Mouse (Mus musculus): ENCODE results near the gene Gm28053. TPM values are rescaled to one million over a fixed set of nuclear protein-coding genes. Genes with fewer than 3 reads are reported as not detected.

The Gm28053 gene
- polyA plus RNA-seq, 1 experiment from 2014 or later: 1.1 TPM

- Histone ChIP-seq H3K9ac (replicated peaks) (no peak overlapping the region), H3K4me1 (ENCODE audit: insufficient read depth) (0 out of 2 replicates have a peak, but pooled peaks cover 7% of the 10 kb centered on the region), H3K27me3 (ENCODE audit: insufficient read depth, low read length) (no peaks in the 10 kb centered on the region), H3K4me2 (ENCODE audit: low read depth, low read length) (no peak overlapping the region), H3K9me3 (ENCODE audit: low read length) (no peaks in the 10 kb centered on the region), H3K27ac (ENCODE audit: low read depth) (peak overlapping the region; percentile 31), H3K4me3 (ENCODE audit: low read depth, low read length) (no peak overlapping the region), H3K36me3 (replicated peaks; ENCODE audit: insufficient read depth, low read length) (no peaks in the 10 kb centered on the region)
- no peak for ATAC-seq
- WGBS (ENCODE audit: insufficient replicate concordance): 44% methylated on average over 2 of the region's 2 CpGs
- no peak for DNase-seq
- TF ChIP-seq CTCF (IDR thresholded peaks at IDR 0.05; ENCODE audit: low read depth) (no peak), EP300 (IDR thresholded peaks at IDR 0.05; ENCODE audit: low read depth) (no peak)
Observed at GRCm38 (mm10) chr6:48687077-48687476, 31.3 kb upstream of the Gm28053 start.

- H3K4me3 ChIP-seq (ENCODE audit: low read depth, low read length): no peak overlapping the region
- no peaks in the 10 kb centered on the region for H3K27me3 ChIP-seq (ENCODE audit: insufficient read depth, low read length)
- H3K4me2 ChIP-seq (ENCODE audit: low read depth, low read length): no peak overlapping the region
- H3K36me3 ChIP-seq (replicated peaks; ENCODE audit: insufficient read depth, low read length): no peaks in the 10 kb centered on the region
- ATAC-seq (no peak), DNase-seq (no peak)
- TF ChIP-seq EP300 (IDR thresholded peaks at IDR 0.05; ENCODE audit: low read depth) (no peak), CTCF (IDR thresholded peaks at IDR 0.05; ENCODE audit: low read depth) (no peak)
- H3K4me1 ChIP-seq (ENCODE audit: insufficient read depth): 0 out of 2 replicates have a peak, but pooled peaks cover 3% of the 10 kb centered on the region
- no peaks in the 10 kb centered on the region for H3K9me3 ChIP-seq (ENCODE audit: low read length)
- H3K27ac ChIP-seq (ENCODE audit: low read depth): no peak overlapping the region
- no peak overlapping the region for H3K9ac ChIP-seq (replicated peaks)
- WGBS (ENCODE audit: insufficient replicate concordance): 62% methylated on average over 2 of the region's 2 CpGs
Observed at GRCm38 (mm10) chr6:48689320-48689719, 29.1 kb upstream of the Gm28053 start.

- ATAC-seq (no peak), DNase-seq (peak; percentile 9)
- Histone ChIP-seq H3K4me1 (ENCODE audit: insufficient read depth) (no peaks in the 10 kb centered on the region), H3K27me3 (ENCODE audit: insufficient read depth, low read length) (no peaks in the 10 kb centered on the region), H3K27ac (ENCODE audit: low read depth) (no peak overlapping the region), H3K9ac (replicated peaks) (no peak overlapping the region), H3K4me2 (ENCODE audit: low read depth, low read length) (no peak overlapping the region), H3K9me3 (ENCODE audit: low read length) (no peaks in the 10 kb centered on the region), H3K4me3 (ENCODE audit: low read depth, low read length) (no peak overlapping the region), H3K36me3 (replicated peaks; ENCODE audit: insufficient read depth, low read length) (no peaks in the 10 kb centered on the region)
- TF ChIP-seq CTCF (IDR thresholded peaks at IDR 0.05; ENCODE audit: low read depth) (no peak), EP300 (IDR thresholded peaks at IDR 0.05; ENCODE audit: low read depth) (no peak)
- 69% methylated on average over 6 of the region's 6 CpGs for WGBS (ENCODE audit: insufficient replicate concordance)
Observed at GRCm38 (mm10) chr6:48692962-48693361, 25.4 kb upstream of the Gm28053 start.

GRCm38 (mm10) chr6:48696830-48697554 is 21.4 kb upstream of the Gm28053 start:
- no peak for ATAC-seq
- DNase-seq: peak; percentile 4
- Histone ChIP-seq H3K9ac (replicated peaks) (no peak overlapping the region), H3K36me3 (replicated peaks; ENCODE audit: insufficient read depth, low read length) (no peaks in the 10 kb centered on the region), H3K4me3 (ENCODE audit: low read depth, low read length) (no peak overlapping the region), H3K9me3 (ENCODE audit: low read length) (no peaks in the 10 kb centered on the region), H3K4me1 (ENCODE audit: insufficient read depth) (peaks cover 14% of the 10 kb centered on the region; the same call in 1 of the 2 replicates), H3K27ac (ENCODE audit: low read depth) (peak overlapping the region; percentile 24; the same call in 1 of the 2 replicates), H3K4me2 (ENCODE audit: low read depth, low read length) (no peak overlapping the region), H3K27me3 (ENCODE audit: insufficient read depth, low read length) (no peaks in the 10 kb centered on the region)
- 83% methylated on average over 4 of the region's 4 CpGs for WGBS (ENCODE audit: insufficient replicate concordance)
- TF ChIP-seq CTCF (IDR thresholded peaks at IDR 0.05; ENCODE audit: low read depth): no peak

- TF ChIP-seq CTCF (IDR thresholded peaks at IDR 0.05; ENCODE audit: low read depth): no peak
- no peak for TF ChIP-seq EP300 (IDR thresholded peaks at IDR 0.05; ENCODE audit: low read depth)
- Histone ChIP-seq H3K4me1 (ENCODE audit: insufficient read depth) (peaks cover 14% of the 10 kb centered on the region; the same call in 1 of the 2 replicates), H3K9me3 (ENCODE audit: low read length) (no peaks in the 10 kb centered on the region), H3K9ac (replicated peaks) (no peak overlapping the region), H3K27ac (ENCODE audit: low read depth) (peak overlapping the region; percentile 24; the same call in 1 of the 2 replicates), H3K4me3 (ENCODE audit: low read depth, low read length) (no peak overlapping the region), H3K4me2 (ENCODE audit: low read depth, low read length) (no peak overlapping the region), H3K27me3 (ENCODE audit: insufficient read depth, low read length) (no peaks in the 10 kb centered on the region), H3K36me3 (replicated peaks; ENCODE audit: insufficient read depth, low read length) (no peaks in the 10 kb centered on the region)
- no peak for ATAC-seq
- 57% methylated on average over 1 of the region's 1 CpGs for WGBS (ENCODE audit: insufficient replicate concordance)
- no peak for DNase-seq
Observed at GRCm38 (mm10) chr6:48697555-48697930, 20.9 kb upstream of the Gm28053 start.

GRCm38 (mm10) chr6:48698066-48698856 is 20.1 kb upstream of the Gm28053 start:
- no peaks in the 10 kb centered on the region for H3K9me3 ChIP-seq (ENCODE audit: low read length)
- 48% methylated on average over 7 of the region's 7 CpGs for WGBS (ENCODE audit: insufficient replicate concordance)
- peaks cover 14% of the 10 kb centered on the region; the same call in 1 of the 2 replicates for H3K4me1 ChIP-seq (ENCODE audit: insufficient read depth)
- 0 out of 2 replicates have a peak overlapping the region, but pooled peaks have one; percentile 55 for H3K27ac ChIP-seq (ENCODE audit: low read depth)
- no peak overlapping the region for H3K4me2 ChIP-seq (ENCODE audit: low read depth, low read length)
- H3K9ac ChIP-seq (replicated peaks): no peak overlapping the region
- peak; percentile 9 for DNase-seq
- no peaks in the 10 kb centered on the region for H3K27me3 ChIP-seq (ENCODE audit: insufficient read depth, low read length)
- no peak overlapping the region for H3K4me3 ChIP-seq (ENCODE audit: low read depth, low read length)
- no peaks in the 10 kb centered on the region for H3K36me3 ChIP-seq (replicated peaks; ENCODE audit: insufficient read depth, low read length)
- TF ChIP-seq CTCF (IDR thresholded peaks at IDR 0.05; ENCODE audit: low read depth): no peak
- no peak for TF ChIP-seq EP300 (IDR thresholded peaks at IDR 0.05; ENCODE audit: low read depth)
- ATAC-seq: no peak

Measured in liver, postnatal 0 days (tissue).